Mouse (Mus musculus): Measurements from ENCODE around the gene Skint4.

Skint4 gene

DNA sequence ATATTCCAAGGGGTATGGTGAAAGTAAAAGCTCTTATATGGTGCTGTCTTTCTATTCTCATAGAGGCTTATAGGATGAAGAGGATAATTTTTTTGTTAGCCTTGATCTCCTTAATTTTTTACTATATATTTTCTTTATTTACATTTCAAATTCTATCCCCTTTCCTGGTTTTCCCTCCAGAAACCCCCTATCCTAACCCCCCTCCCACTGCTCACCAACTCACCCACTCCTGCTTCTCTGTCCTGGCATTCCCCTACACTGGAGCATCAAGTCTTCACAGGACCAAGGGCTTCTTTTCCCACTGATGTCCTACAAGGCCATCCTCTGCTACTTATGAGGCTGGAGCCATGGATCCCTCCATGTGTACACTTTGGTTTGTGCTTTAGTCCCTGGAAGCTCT is at the start of gene Skint4:
Skint4 (plus strand) TSS at position 301 of the 400 bp plus-strand sequence.
- in situ Hi-C loops (cut with MboI; ENCODE audit: low sequenced_read_pairs), result no loop called here

Data from CH12F3 (cell line).